Mouse (Mus musculus): Measurements from ENCODE around the gene Vdr.

Vdr gene

GRCm38 (mm10) chr15:97826588-97827261, 83.7 kb downstream of the Vdr start:
- DNase-seq = no peak

GRCm38 (mm10) chr15:97825941-97826587, 84.4 kb downstream of the Vdr start:
- no peak for DNase-seq

- DNase-seq = peak; percentile 83
Measured at GRCm38 (mm10) chr15:97825071-97825940, 85.1 kb downstream of the Vdr start.

GRCm38 (mm10) chr15:97824042-97824441, 86.4 kb downstream of the Vdr start:
- no peak for DNase-seq

GRCm38 (mm10) chr15:97823479-97823878, 87.0 kb downstream of the Vdr start:
- DNase-seq = no peak

GRCm38 (mm10) chr15:97822545-97823228, 87.7 kb downstream of the Vdr start:
- no peak for DNase-seq

GRCm38 (mm10) chr15:97821983-97822363, 88.5 kb downstream of the Vdr start:
- no peak for DNase-seq

- DNase-seq = no peak
Measured at GRCm38 (mm10) chr15:97821321-97821982, 89.0 kb downstream of the Vdr start.

GRCm38 (mm10) chr15:97819937-97820336, 90.5 kb downstream of the Vdr start:
- DNase-seq = no peak

- no peak for DNase-seq
Measured at GRCm38 (mm10) chr15:97816199-97816994, 94.0 kb downstream of the Vdr start.

- no peak for DNase-seq
Measured at GRCm38 (mm10) chr15:97815254-97815653, 95.2 kb downstream of the Vdr start.

- no peak for DNase-seq
Measured at GRCm38 (mm10) chr15:97814703-97815102, 95.7 kb downstream of the Vdr start.

GRCm38 (mm10) chr15:97813452-97814204, 96.8 kb downstream of the Vdr start:
- DNase-seq = peak; percentile 58

GRCm38 (mm10) chr15:97812875-97813274, 97.6 kb downstream of the Vdr start:
- no peak for DNase-seq

- DNase-seq = no peak
Measured at GRCm38 (mm10) chr15:97812126-97812525, 98.3 kb downstream of the Vdr start.

- DNase-seq = no peak
Measured at GRCm38 (mm10) chr15:97811307-97811706, 99.1 kb downstream of the Vdr start.

GRCm38 (mm10) chr15:97810399-97810798, 100.0 kb downstream of the Vdr start:
- DNase-seq = no peak

- no peak for DNase-seq
Measured at GRCm38 (mm10) chr15:97809942-97810341, 100.5 kb downstream of the Vdr start.

- no peak for DNase-seq
Measured at GRCm38 (mm10) chr15:97809206-97809605, 101.2 kb downstream of the Vdr start.

- no peak for DNase-seq
Measured at GRCm38 (mm10) chr15:97808532-97808931, 101.9 kb downstream of the Vdr start.

- no peak for DNase-seq
Measured at GRCm38 (mm10) chr15:97807867-97808266, 102.6 kb downstream of the Vdr start.
